Mouse (Mus musculus) forebrain, postnatal 0 days (tissue): ENCODE data around the gene Znrf2. TPM values are rescaled to one million over a fixed set of nuclear protein-coding genes. Genes with fewer than 3 reads are reported as not detected.
A peak's percentile ranks its signal among the peaks of the same experiment; 100 is the strongest.

ENCODE experiments used
- ATAC-seq: fragments of 200-750 bp; cut with Nextera tagmentation; 2 replicates; pipeline ENCODE4 v1.8.0; 2017; ENCODE audit warnings: mild to moderate bottlenecking, moderate library complexity
- DNase-seq: peaks from one replicate; pipeline ENCODE4 v3.0.0-alpha.2; 2015
- H3K27ac ChIP-seq: fragments of 300-500 bp; sonication (generic); 2 replicates; pipeline ENCODE4 v1.5.1; 2014; ENCODE audit warnings: low read depth, mild to moderate bottlenecking, antibody characterized with exemption, low read length, moderate library complexity, mixed read lengths
- H3K27me3 ChIP-seq: fragments of 300-500 bp; sonication (generic); 2 replicates; pipeline ENCODE4 v1.6.1; 2014; ENCODE audit warnings: mild to moderate bottlenecking, low read length, mixed read lengths; ENCODE audit not compliant: insufficient read depth
- H3K36me3 ChIP-seq: fragments of 300-500 bp; sonication (generic); 2 replicates; pipeline ENCODE4 v1.6.1; 2014; ENCODE audit warnings: mild to moderate bottlenecking, moderate library complexity; ENCODE audit not compliant: insufficient read depth
- H3K4me1 ChIP-seq: fragments of 300-500 bp; sonication (generic); 2 replicates; pipeline ENCODE4 v1.6.1; 2014; ENCODE audit warnings: antibody characterized with exemption; ENCODE audit not compliant: insufficient read depth
- H3K4me2 ChIP-seq: fragments of 300-500 bp; sonication (generic); 2 replicates; pipeline ENCODE4 v1.6.1; 2014; ENCODE audit warnings: low read depth, mild to moderate bottlenecking, moderate library complexity
- H3K4me3 ChIP-seq: fragments of 300-500 bp; sonication (generic); 2 replicates; pipeline ENCODE4 v1.5.1; 2014; ENCODE audit warnings: low read depth, low read length, mixed read lengths
- H3K9ac ChIP-seq: fragments of 300-500 bp; sonication (generic); 2 replicates; pipeline ENCODE4 v1.6.1; 2014; ENCODE audit warnings: mild to moderate bottlenecking
- H3K9me3 ChIP-seq: fragments of 300-500 bp; sonication (generic); 2 replicates; pipeline ENCODE4 v1.6.1; 2016; ENCODE audit warnings: low read length
- CTCF ChIP-seq: sonication (generic); IDR thresholded peaks from 2 replicates; pipeline ENCODE4 v1.5.1; 2016; ENCODE audit warnings: antibody characterized with exemption, control low read depth, low read depth
- WGBS: fragments of 180-500 bp; shearing (Covaris S2); extraction: QIAGEN DNeasy Blood & Tissue Kit; methylation state at CpG from one replicate; pipeline ENCODE4 v1.1.7; 2014; 5-methylcytosine and 5-hydroxymethylcytosine counted together
- polyA plus RNA-seq: library from polyadenylated mRNA; unstranded; fragments of >200 nt; fragmentation: Nextera tagmentation; extraction: Ambion mirVana; gene quantifications from 2 replicates; pipeline ENCODE4 v1.2.1, GENCODE M21; 2015
- total RNA-seq: library from RNA; depleted of rRNA; stranded (reverse); fragments of >200 nt; gene quantifications from 2 replicates; pipeline ENCODE4 v1.2.3, GENCODE M21; 2014

The Znrf2 gene
- total and polyA plus RNA-seq, 2 experiments from 2014 or later: 13.1 to 83.8 TPM

DNA sequence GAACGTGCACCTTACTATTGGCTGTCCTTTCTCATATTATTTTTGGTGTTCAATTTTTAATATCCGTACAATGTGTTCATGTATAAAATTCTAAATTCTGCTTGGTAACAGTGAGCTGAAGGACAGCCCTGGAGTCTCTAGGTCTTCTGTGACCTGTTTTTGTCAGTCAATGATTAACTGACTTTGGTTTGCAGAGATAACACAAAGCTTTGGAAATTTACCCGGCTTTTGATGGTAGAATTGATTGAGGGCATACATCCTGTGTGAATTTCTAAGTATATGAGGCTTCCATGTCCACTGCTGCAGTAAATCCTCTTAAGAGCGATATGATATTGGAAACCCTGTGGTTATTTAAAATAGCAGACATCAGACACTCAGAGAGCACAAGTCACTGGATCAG lies 26.6 kb upstream of the Znrf2 start:
- H3K9ac ChIP-seq: no peak overlapping the region
- H3K27me3 ChIP-seq: no peaks in the 10 kb centered on the region
- H3K4me2 ChIP-seq: no peak overlapping the region
- peaks cover 6% of the 10 kb centered on the region for H3K4me1 ChIP-seq
- no peak overlapping the region for H3K27ac ChIP-seq
- H3K4me3 ChIP-seq: no peak overlapping the region
- TF ChIP-seq CTCF: no peak
- H3K36me3 ChIP-seq: no peaks in the 10 kb centered on the region
- no peak for ATAC-seq
- no peak for DNase-seq
- no peaks in the 10 kb centered on the region for H3K9me3 ChIP-seq
- 92% methylated on average over 4 of the region's 4 CpGs for WGBS

DNA sequence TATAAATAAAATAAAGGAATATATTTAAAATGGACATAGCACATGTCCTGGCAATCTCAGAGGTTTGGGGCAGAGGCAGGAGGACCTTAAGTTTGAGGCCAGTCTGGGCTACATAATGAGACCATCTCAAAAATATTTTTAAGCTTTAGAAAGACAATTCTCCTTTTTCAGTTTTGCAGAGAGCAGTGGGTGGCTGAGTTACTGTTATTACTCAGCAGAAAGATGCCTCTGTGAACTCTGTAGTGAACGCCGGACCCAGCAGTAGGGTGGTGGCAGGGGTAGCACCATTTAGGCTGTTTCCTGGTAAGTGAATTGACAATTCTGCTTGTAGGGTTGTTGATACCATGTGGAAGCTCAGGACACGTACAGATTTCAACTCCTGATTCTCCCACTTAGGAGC lies 22.9 kb upstream of the Znrf2 start:
- no peak for ATAC-seq
- H3K4me3 ChIP-seq: no peak overlapping the region
- H3K9me3 ChIP-seq: no peaks in the 10 kb centered on the region
- TF ChIP-seq CTCF: no peak
- H3K4me2 ChIP-seq: no peak overlapping the region
- no peak overlapping the region for H3K27ac ChIP-seq
- DNase-seq: no peak
- WGBS: 96% methylated on average over 3 of the region's 3 CpGs
- no peaks in the 10 kb centered on the region for H3K36me3 ChIP-seq
- no peaks in the 10 kb centered on the region for H3K27me3 ChIP-seq
- no peaks in the 10 kb centered on the region for H3K4me1 ChIP-seq
- no peak overlapping the region for H3K9ac ChIP-seq

DNA sequence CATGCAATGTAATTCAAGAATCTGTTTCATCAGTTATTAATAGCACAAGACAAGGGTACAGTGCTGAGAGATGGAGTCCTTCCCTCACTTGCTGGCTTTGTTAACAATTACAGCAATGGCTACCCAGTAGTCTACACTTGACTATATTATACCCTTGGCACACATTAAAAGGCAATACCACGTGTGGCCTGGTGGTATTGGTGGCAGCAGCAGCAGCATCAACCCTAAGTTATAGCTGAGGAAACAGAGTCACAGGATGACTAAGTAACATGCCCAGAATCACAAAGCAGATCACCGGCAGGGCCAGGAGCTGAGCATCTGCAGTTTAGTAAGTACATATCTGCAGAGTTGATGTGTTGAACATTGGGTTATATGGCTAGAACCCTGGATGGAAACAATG lies 22.3 kb upstream of the Znrf2 start:
- no peaks in the 10 kb centered on the region for H3K4me1 ChIP-seq
- H3K36me3 ChIP-seq: no peaks in the 10 kb centered on the region
- ATAC-seq (no peak), DNase-seq (no peak)
- H3K4me2 ChIP-seq: no peak overlapping the region
- no peak overlapping the region for H3K4me3 ChIP-seq
- WGBS: 62% methylated on average over 2 of the region's 2 CpGs
- no peaks in the 10 kb centered on the region for H3K9me3 ChIP-seq
- H3K27ac ChIP-seq: no peak overlapping the region
- no peak for TF ChIP-seq CTCF
- H3K27me3 ChIP-seq: no peaks in the 10 kb centered on the region
- H3K9ac ChIP-seq: no peak overlapping the region

DNA sequence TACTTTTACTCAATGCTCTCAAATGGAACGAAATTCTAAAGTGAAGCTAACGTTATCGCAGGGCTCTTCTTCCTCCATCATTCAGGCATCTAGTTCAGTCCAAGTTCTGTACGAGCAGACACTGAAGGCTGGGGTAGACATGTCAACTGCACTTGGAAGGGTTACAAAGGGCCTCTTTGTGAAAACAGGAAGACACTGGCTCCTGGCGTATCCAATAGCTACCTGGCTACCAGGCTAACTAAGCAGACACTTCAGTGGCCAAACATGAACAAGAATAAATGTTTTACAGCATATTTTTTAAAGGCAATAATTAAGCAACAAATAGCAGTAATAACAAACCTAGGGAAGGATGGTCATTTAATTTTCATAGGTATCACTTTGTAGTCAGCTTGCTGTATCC lies 21.7 kb upstream of the Znrf2 start:
- Histone ChIP-seq H3K4me2 (no peak overlapping the region), H3K4me1 (no peaks in the 10 kb centered on the region), H3K9me3 (no peaks in the 10 kb centered on the region), H3K9ac (no peak overlapping the region), H3K27me3 (no peaks in the 10 kb centered on the region), H3K36me3 (no peaks in the 10 kb centered on the region), H3K4me3 (no peak overlapping the region), H3K27ac (no peak overlapping the region)
- 79% methylated on average over 5 of the region's 5 CpGs for WGBS
- TF ChIP-seq CTCF: no peak
- DNase-seq (no peak), ATAC-seq (no peak)

DNA sequence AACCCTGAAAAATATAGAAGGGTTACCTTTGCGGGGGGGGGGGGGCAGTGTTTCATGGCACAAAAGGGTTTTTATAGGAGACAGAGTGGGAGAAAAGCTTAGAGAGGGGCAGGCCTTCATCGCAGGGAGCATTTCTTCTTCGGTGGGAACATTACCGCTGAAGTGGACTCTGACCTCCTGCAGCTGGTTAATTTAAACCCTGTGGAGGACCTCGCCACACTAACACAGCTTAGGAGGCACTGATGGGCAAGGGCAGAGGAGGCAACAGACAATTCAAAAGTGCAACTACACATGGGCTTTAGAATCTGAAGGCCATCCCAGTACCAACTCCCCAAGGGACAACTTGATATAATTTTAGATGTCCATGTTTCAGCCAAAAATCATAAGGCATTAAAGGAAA lies 20.7 kb upstream of the Znrf2 start:
- 81% methylated on average over 5 of the region's 5 CpGs for WGBS
- Histone ChIP-seq H3K36me3 (no peaks in the 10 kb centered on the region), H3K4me2 (no peak overlapping the region), H3K27ac (no peak overlapping the region), H3K9me3 (no peaks in the 10 kb centered on the region), H3K27me3 (no peaks in the 10 kb centered on the region), H3K4me1 (no peaks in the 10 kb centered on the region), H3K4me3 (no peak overlapping the region), H3K9ac (no peak overlapping the region)
- TF ChIP-seq CTCF: no peak
- DNase-seq: no peak
- ATAC-seq: no peak

DNA sequence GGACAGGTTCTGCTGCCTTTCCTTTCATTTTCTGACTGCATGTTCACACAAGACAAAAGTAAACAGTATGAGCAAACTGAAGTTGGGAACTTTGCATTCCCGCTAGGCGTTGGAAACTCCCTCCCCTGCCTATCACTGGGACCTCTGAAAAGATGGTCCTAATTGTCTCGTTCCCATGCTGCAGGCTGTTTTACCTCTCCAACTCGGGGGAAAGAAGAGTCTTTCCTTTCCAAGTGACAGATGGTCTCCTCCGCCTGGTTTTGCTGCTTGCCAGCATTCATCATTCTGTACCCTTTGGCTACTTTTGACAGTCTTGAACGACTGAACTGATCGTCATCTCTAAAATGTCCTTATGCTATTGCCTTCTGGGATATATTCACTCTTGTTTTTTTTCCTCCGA lies 14.4 kb upstream of the Znrf2 start:
- WGBS: 42% methylated on average over 8 of the region's 8 CpGs

DNA sequence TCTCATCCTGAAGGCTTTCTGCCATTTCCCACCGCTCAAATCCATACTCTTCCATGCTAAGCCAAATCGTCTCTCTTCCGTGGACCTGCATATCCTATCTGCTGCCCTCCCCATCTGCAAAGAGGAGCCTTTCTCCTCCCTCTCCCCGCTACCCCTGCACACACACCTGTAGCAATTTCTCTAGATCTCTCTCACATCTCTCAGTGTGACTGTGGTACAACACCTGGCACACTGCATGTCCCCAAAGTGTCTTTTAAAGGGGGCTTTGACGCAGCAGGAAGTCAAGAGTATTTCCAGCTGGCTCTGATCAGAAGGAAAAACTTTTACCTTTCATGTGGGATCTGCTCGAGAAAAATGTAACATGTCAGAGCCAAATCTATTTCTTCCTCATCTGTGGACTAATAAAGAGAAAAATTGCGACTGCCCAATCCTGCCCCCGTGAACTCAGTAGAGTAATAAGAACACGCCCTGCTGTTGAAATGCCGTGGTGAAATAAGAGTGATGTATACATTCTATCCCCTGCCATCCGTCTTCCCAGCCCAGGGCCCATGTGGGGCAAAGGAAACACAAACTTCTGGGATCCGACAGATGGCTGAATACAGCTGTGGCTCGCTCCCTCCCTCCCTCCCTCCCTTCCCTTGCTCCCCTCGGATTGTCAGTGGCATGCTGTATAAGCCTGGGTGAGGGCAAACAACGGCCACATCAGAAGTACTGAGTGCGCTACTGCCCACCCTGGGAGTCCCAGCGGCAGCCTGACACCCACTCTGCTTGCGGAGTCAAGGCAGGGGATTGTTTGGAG lies 12.5 kb upstream of the Znrf2 start:
- 74% methylated on average over 18 of the region's 18 CpGs for WGBS
- Histone ChIP-seq H3K9me3 (no peaks in the 10 kb centered on the region), H3K27me3 (no peaks in the 10 kb centered on the region), H3K36me3 (no peaks in the 10 kb centered on the region), H3K27ac (no peak overlapping the region), H3K9ac (no peak overlapping the region), H3K4me3 (no peak overlapping the region), H3K4me1 (no peaks in the 10 kb centered on the region), H3K4me2 (no peak overlapping the region)
- DNase-seq (no peak), ATAC-seq (no peak)
- no peak for TF ChIP-seq CTCF

More for the DNA sequence above, 14.4 kb upstream of the Znrf2 start:
- no peaks in the 10 kb centered on the region for H3K4me1 ChIP-seq
- no peaks in the 10 kb centered on the region for H3K9me3 ChIP-seq
- TF ChIP-seq CTCF: no peak
- H3K4me2 ChIP-seq: no peak overlapping the region
- peak overlapping the region; percentile 50; the same call in 1 of the 2 replicates for H3K27ac ChIP-seq
- peak; percentile 84 for DNase-seq
- peak; percentile 91 for ATAC-seq
- H3K36me3 ChIP-seq: no peaks in the 10 kb centered on the region
- H3K27me3 ChIP-seq: no peaks in the 10 kb centered on the region
- no peak overlapping the region for H3K9ac ChIP-seq
- H3K4me3 ChIP-seq: no peak overlapping the region
